Mouse (Mus musculus) kidney, adult 2 months (tissue): ENCODE data around the gene Tmem205.

ENCODE experiments used
- CTCF ChIP-seq: fragments of 200-500 bp; conservative IDR thresholded peaks from 2 replicates; pipeline ENCODE4 v1.5.1; 2011; ENCODE audit warnings: low read depth, mild to moderate bottlenecking, control low read depth, low read length, moderate library complexity, mixed read lengths; ENCODE audit not compliant: insufficient read depth, insufficient read length
- POLR2A ChIP-seq: fragments of 200-500 bp; IDR thresholded peaks from one replicate; pipeline ENCODE4 v1.6.1; 2011; ENCODE audit warnings: low read depth, low read length, control low read depth

DNA sequence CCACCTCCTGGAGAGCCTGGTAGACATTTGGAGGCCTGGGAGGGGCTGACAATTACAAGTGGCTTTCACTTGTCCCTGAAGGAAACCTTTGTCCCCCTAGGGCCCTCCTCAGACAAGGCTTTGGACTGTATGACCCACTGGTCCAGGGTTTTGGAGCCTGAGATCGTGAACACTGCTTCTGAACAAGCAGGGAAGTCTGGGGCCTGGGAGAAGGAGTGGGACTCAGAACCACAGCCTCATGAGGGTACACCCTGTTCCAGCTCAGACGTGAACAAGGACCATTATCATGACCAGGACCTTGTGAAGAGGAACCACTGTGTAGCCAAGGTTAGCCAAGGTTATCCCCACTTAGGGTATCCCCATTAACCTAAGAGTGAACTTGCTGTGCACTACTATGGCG, 1.9 kb upstream of the Tmem205 start:
- TF ChIP-seq CTCF (no peak), POLR2A (no peak)
